In the genomic region with DNA sequence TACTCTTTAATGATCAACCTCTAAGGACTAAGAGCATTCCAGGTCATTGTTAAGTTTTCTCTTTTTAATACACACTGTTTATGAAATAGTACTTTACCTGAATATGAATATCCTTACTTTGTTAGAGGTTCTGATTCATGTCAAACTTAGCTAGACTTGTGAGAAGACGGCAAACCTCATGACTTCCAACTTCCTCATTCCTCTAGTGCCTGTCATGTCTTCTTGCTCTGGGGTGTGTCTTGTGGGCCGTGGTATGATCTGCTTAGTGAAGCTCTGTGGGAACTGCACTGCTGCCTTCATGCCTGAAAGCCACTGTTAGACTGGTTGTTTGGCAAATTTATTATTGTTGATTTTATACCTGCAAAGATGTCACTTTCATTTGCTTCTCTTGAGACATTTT, we compare ENCODE assay signal across 18 mouse cellular contexts. TPM values are rescaled to one million over a fixed set of nuclear protein-coding genes. Genes with fewer than 3 reads are reported as not detected.
DNase-seq lines count a peak whose midpoint lies in the region; ATAC-seq lines count a peak whose summit lies in the region.
"Had no signal": no experiment of that assay in that cellular context is flagged by ENCODE, and none has a peak within 500 bp of the region (broad histone marks: within the 10 kb centered on the region; RNA-seq: fewer than 3 reads in every experiment).

No protein-coding gene starts in this region.

- no peaks in the 10 kb centered on the region for H3K9me3 ChIP-seq in intestine, embryonic 16.5 days (ENCODE audit: control insufficient read depth, low read length)
- no peaks in the 10 kb centered on the region for H3K9me3 ChIP-seq in kidney, embryonic 15.5 days (replicated peaks)
- H3K9me3 ChIP-seq: neural tube, embryonic 12.5 days had no signal

- H3K27me3 ChIP-seq in intestine, embryonic 16.5 days (replicated peaks; ENCODE audit: control insufficient read depth, insufficient read depth, low read length) = no peaks in the 10 kb centered on the region
- H3K27me3 ChIP-seq in kidney, embryonic 15.5 days = no peaks in the 10 kb centered on the region
- H3K27me3 ChIP-seq: neural tube, embryonic 12.5 days had no signal

- peak overlapping the region; percentile 35; the same call in 1 of the 2 replicates for H3K27ac ChIP-seq in intestine, embryonic 16.5 days (ENCODE audit: low read length)
- H3K27ac ChIP-seq in kidney, embryonic 15.5 days = no peak overlapping the region
- H3K27ac ChIP-seq: hindbrain, embryonic 14.5 days; neural tube, embryonic 12.5 days had no signal

- ATAC-seq in intestine, embryonic 16.5 days = peak; percentile 78
- ATAC-seq in kidney, embryonic 15.5 days (replicated peaks; ENCODE audit: low FRiP score) = no peak

- H3K4me1 ChIP-seq in intestine, embryonic 16.5 days (ENCODE audit: control insufficient read depth, insufficient read depth, low read length) = no peaks in the 10 kb centered on the region
- no peaks in the 10 kb centered on the region for H3K4me1 ChIP-seq in kidney, embryonic 15.5 days
- H3K4me1 ChIP-seq: neural tube, embryonic 12.5 days had no signal

- no peak overlapping the region for H3K9ac ChIP-seq in intestine, embryonic 16.5 days (ENCODE audit: low read depth, low read length)
- no peak overlapping the region for H3K9ac ChIP-seq in kidney, embryonic 15.5 days
- H3K9ac ChIP-seq: hindbrain, embryonic 14.5 days; lung, embryonic 14.5 days; neural tube, embryonic 12.5 days had no signal

- DNase-seq in spleen, postnatal 36 days (ENCODE audit: low spot score in 2 of 2) = peak; percentile 46 to 50
- DNase-seq in spleen, postnatal 10 days (ENCODE audit: low spot score in 2 of 2) = no peak
- DNase-seq in Muller cell, postnatal 12 days (ENCODE audit: inconsistent ontology term) = peak; percentile 27
- no peak for DNase-seq in layer of hippocampus, adult 8-10 months (ENCODE audit: low spot score in 2 of 2)
- no peak for DNase-seq in kidney, postnatal 36 days
- DNase-seq in cerebellum, postnatal 36 days = no peak
- DNase-seq: cerebellum, postnatal 10 days; gastrocnemius, postnatal 14 days; heart, postnatal 14 days; kidney, adult 11 months; kidney, postnatal 4 days; left cerebral cortex, postnatal 4 days; lung, embryonic 14.5 days had no signal

- no peak overlapping the region for H3K4me3 ChIP-seq in intestine, embryonic 16.5 days (ENCODE audit: low read length)
- no peak overlapping the region for H3K4me3 ChIP-seq in kidney, embryonic 15.5 days (replicated peaks)
- H3K4me3 ChIP-seq: neural tube, embryonic 12.5 days had no signal

- peaks cover 4% of the 10 kb centered on the region; the same call in 1 of the 2 replicates for H3K36me3 ChIP-seq in intestine, embryonic 16.5 days (ENCODE audit: control insufficient read depth, insufficient read depth, low read length)
- H3K36me3 ChIP-seq in kidney, embryonic 15.5 days = peaks cover 54% of the 10 kb centered on the region

- no peak overlapping the region for H3K4me2 ChIP-seq in intestine, embryonic 16.5 days (ENCODE audit: low read depth, low read length)
- no peak overlapping the region for H3K4me2 ChIP-seq in kidney, embryonic 15.5 days
- H3K4me2 ChIP-seq: heart, embryonic 11.5 days; hindbrain, embryonic 14.5 days; lung, embryonic 14.5 days; neural tube, embryonic 12.5 days had no signal

- WGBS in intestine, embryonic 16.5 days = 50% methylated on average over 2 of the region's 2 CpGs
- WGBS in kidney, embryonic 15.5 days = 83% methylated on average over 2 of the region's 2 CpGs

RNA-seq across cellular contexts. Expression of a gene that starts 15.2 kb away (rescaled TPM):
- polyA plus RNA-seq in intestine, embryonic 16.5 days (2015; fragmentation: Nextera tagmentation; extraction: Ambion mirVana) = 300 and 311 TPM in 2 replicates
- total RNA-seq in layer of hippocampus, adult 8-10 months (2022) = 100 to 1,000 TPM in 2 of 4 experiments, 10 to 100 TPM in 2; 88.3 to 126 (median 105) TPM
- polyA plus RNA-seq in kidney, embryonic 15.5 days (2015; fragmentation: Nextera tagmentation; extraction: Ambion mirVana) = 262 and 314 TPM in 2 replicates

RNA-seq across cellular contexts. Expression of a gene that starts 27.2 kb away (rescaled TPM):
- polyA plus RNA-seq in intestine, embryonic 16.5 days (2015; fragmentation: Nextera tagmentation; extraction: Ambion mirVana) = 415 and 469 TPM in 2 replicates
- total RNA-seq in layer of hippocampus, adult 8-10 months (2022) = 100 to 1,000 TPM in 2 of 4 experiments, 10 to 100 TPM in 2; 86.0 to 119 (median 96.1) TPM
- polyA plus RNA-seq in kidney, embryonic 15.5 days (2015; fragmentation: Nextera tagmentation; extraction: Ambion mirVana) = 462 and 483 TPM in 2 replicates

RNA-seq across cellular contexts. Expression of a gene that starts 27.4 kb away (rescaled TPM):
- polyA plus RNA-seq in intestine, embryonic 16.5 days (2015; fragmentation: Nextera tagmentation; extraction: Ambion mirVana) = 156 and 157 TPM in 2 replicates
- 100 to 1,000 TPM in 1 of 4 experiments, 10 to 100 TPM in 3; 72.6 to 105 (median 82.2) TPM for total RNA-seq in layer of hippocampus, adult 8-10 months (2022)
- polyA plus RNA-seq in kidney, embryonic 15.5 days (2015; fragmentation: Nextera tagmentation; extraction: Ambion mirVana) = 165 and 172 TPM in 2 replicates

RNA-seq across cellular contexts. Expression of a gene that starts 55.0 kb away (rescaled TPM):
- 17.8 and 23.4 TPM in 2 replicates for polyA plus RNA-seq in intestine, embryonic 16.5 days (2015; fragmentation: Nextera tagmentation; extraction: Ambion mirVana)
- total RNA-seq in layer of hippocampus, adult 8-10 months (2022) = 100 to 1,000 TPM; 205 to 236 (median 220) TPM
- 35.1 and 37.2 TPM in 2 replicates for polyA plus RNA-seq in kidney, embryonic 15.5 days (2015; fragmentation: Nextera tagmentation; extraction: Ambion mirVana)

RNA-seq across cellular contexts. Expression of a gene that starts 55.3 kb away (rescaled TPM):
- 17.3 and 18.3 TPM in 2 replicates for polyA plus RNA-seq in intestine, embryonic 16.5 days (2015; fragmentation: Nextera tagmentation; extraction: Ambion mirVana)
- total RNA-seq in layer of hippocampus, adult 8-10 months (2022) = 10 to 100 TPM; 28.4 to 40.9 (median 33.5) TPM
- polyA plus RNA-seq in kidney, embryonic 15.5 days (2015; fragmentation: Nextera tagmentation; extraction: Ambion mirVana) = 33.3 and 43.0 TPM in 2 replicates

Comparison
In these comparisons a context has a peak if more than half of its experiments do, and no peak if none do; other contexts are left out.
1. DNase-seq: peak in spleen, postnatal 36 days (2 of 2) and Muller cell, postnatal 12 days (single experiment); none in spleen, postnatal 10 days (0 of 2), layer of hippocampus, adult 8-10 months (0 of 2), kidney, postnatal 36 days (0 of 2) and cerebellum, postnatal 36 days (0 of 2).